Mouse (Mus musculus) heart, postnatal 25 days (tissue): ENCODE measurements around the gene Nfatc3. TPM values are rescaled to one million over a fixed set of nuclear protein-coding genes. Genes with fewer than 3 reads are reported as not detected.

Source experiments
- DNase-seq: peaks from one replicate; pipeline ENCODE4 v3.0.0; 2022; ENCODE audit warnings: low spot score
- intact Hi-C: fragments of 180-260 bp; cut with DNase I; formaldehyde crosslinking; loops from one replicate; pipeline ENCODE4 v1.15.1; 2025
- total RNA-seq, 2 experiments: library from RNA; stranded (reverse); gene quantifications; 2 replicates each; pipeline ENCODE4 v1.2.3; 2021

Gene Nfatc3
- total RNA-seq, 2 experiments from 2014 or later: 19.3 to 21.7 TPM

DNA sequence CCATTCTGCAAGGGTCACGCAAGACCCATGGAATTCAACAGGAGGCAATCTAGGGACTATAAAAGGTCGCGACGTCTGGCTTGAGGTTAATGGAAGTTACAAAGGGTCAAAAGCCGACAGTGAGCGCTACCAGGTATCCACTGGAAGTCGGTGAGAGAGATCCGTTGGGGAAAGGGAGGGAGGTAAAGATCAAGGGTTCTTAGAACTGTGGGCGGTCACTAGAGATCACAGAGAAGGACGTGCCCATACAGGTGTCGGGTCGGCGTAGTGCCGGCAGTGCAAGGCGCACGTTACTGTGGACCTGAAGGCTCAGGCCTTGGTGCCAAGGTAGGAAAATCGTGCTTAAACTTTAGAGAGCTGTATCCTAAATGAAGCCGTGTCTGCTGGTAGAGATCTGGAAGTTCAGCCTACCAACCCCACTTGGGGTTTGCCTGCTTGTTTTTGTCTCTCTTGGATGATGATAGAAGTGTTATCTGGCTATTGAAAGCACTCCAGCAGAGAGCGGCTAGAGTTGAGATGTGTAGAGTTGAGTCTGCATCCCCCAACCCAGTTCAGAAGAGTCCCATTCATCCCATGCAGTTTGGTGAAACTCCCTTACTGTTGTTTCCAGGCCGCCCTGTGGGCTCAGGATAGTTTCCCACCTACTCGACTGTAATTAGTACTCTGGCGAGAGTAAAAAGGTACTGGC is 78.7 kb downstream of the Nfatc3 start:
- intact Hi-C loops: no loop called here
- no peak for DNase-seq

DNA sequence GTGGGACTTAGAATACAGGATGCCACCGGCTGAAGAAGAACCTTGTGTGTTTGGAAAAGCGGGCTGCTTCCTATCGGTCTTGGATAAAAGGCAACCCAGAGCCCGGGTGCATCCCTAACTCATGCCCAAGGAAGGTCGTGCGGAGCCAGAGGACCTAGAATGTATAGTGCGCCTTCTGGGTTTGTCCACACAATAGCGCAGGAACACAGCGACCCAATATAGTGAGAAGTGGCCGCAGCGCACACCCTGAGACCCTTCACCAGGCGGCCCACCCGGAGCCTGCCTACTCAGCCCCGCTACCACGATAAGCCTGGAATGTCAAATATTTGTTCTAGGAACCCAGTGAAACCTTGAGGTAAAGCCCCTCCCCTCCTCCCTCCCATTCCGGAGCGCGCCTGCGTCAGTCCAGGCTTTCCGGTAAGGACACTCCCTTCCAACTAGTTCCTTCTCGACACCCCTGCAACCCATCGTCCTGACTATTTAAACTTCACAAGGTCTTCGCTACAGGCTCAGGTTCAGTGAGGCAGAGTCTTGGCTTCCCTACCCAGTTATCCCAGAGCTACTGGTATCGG is 79.4 kb downstream of the Nfatc3 start:
- intact Hi-C loops: loop anchor here (2.0 kb wide), 1 partner anchor 265 kb away; no protein-coding TSS in a partner anchor

DNA sequence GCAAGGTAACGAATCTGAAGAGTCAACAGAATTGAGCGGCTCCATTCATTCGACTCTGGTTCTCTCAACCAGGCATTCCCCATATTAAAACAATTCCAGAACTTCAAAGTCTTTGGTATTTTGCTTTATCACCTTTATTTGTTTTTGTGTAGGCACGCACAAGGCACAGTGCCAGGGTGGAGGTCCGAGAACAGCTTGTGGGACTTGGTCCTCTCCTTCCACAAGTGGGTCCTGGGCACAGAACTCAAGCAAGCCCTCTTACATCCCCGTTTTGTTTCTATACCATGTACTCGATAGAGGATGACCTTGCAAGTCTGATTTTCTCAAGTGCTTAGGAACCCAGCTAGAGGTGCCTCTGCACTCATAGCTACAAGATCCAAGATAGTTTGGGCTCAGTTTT is 80.0 kb downstream of the Nfatc3 start:
- no peak for DNase-seq
- intact Hi-C loops: loop anchor here (2.0 kb wide), 1 partner anchor 264 kb away; no protein-coding TSS in a partner anchor

More for the DNA sequence above, 79.4 kb downstream of the Nfatc3 start:
- peak; percentile 48 for DNase-seq

DNA sequence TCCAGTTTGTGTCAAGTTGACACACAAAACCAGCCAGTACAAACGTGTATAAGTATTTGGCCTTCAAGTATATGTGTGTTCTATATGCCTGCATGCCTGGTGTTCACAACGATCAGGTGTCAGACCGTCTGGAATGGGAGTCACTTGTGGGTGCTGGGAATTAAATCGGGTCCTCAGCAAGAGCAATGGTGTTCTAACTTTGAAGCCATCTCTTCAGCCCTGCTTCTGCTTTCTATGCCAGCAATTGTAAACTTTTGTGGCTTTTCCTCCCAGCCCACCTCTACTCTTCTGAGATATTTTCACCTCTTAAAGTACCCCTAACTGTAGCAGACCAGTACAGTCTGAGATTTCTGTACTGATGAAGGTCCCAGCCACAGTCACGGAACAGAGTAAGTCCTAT is 81.6 kb downstream of the Nfatc3 start:
- intact Hi-C loops: loop anchor here (1.0 to 5.0 kb wide), 3 partner anchors 59 to 86 kb away; partner anchors contain the start of genes Prmt7 and Slc7a6os
- DNase-seq: no peak

DNA sequence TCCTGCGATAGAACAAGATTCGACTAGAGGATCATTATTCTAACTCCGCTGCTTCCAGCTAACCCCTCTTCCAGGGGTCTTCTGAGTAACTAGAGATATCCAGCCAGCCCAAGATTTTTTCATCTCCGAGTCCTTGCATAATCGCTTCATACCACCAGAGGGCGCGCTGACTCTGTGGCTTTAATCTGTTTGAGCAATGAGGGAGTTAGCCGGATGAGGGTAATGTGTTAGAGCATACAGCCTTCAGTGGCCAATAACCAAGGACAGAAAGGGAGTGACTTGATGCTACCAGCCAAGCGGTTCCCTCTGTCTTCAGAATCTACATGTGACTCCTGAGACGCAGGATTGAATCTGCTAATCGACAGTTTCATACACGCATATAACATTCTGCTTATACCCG is 82.1 kb downstream of the Nfatc3 start:
- peak; percentile 54 for DNase-seq
- intact Hi-C loops: loop anchor here (1.0 to 5.0 kb wide), 3 partner anchors 59 to 86 kb away; partner anchors contain the start of genes Prmt7 and Slc7a6os

DNA sequence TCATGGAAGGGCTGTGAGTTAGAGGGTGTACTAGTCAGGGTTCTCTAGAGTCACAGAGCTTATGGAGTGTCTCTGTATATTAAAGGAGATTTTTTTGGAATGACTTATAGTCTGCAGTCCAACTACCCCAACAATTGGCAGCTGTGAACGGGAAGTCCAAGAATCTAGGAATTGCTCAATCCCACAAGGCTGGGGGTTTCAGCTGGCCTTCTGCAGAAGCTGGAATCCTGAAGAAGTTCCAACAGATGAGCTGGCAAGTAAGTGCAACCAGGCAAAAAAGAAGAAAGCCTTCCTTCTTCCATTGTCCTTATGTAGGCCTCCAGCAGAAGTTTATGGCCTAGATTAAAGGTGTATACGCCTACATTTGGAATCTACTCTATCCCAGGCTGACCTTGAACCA is 86.7 kb downstream of the Nfatc3 start:
- DNase-seq: no peak
- intact Hi-C loops: no loop called here

DNA sequence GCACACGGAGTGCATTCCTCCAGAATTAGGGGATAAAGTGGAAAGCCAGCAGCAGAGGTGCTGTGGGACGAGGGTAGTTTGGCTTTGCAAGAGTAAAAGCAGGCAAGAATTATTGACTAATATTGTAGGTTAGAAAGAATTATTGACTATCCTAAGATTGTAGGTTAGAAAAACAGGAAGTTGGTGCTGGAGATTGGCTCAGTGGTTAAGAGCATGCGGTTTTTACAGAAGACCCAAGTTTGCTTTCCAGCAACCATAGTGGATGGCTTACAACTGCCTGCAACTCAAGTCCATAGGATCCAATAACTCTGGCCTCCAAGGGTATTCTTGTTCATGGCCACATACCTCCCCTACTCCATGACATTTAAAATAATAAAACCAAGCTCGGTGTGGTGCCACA is 87.4 kb downstream of the Nfatc3 start:
- DNase-seq: no peak
- intact Hi-C loops: no loop called here

DNA sequence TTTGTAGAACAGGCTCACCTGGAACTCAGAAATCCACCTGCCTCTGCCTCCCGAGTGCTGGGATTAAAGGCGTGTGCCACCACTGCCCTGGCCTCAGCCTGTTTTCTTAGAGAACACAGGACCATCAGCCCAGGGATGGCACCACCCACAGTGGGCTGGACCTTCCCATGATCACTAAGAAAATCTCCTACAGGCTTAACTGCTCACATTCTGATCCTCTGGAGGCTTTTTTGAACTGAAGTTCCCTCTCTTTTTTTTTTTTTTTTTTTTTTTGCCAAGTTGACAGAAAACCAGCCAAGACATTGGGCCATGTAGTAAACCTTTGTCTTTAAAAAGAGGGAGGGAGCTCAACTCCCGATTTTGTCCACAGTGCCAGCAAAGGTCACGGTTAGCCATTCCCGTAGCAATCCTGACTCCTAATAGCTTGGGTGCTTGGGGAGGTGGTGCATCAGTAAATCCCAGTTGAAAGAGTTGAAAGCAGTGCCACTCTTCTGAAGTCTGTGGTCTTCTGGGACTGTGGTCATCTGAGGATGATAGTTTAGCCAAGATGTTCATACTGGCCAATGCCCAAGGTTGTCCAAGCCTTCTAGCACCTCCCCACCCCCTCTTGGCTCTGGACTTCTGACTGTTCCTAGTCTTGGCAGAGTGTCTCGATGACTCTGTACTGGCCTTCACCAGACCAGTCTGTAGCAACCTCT is 89.4 kb downstream of the Nfatc3 start:
- DNase-seq: no peak
- intact Hi-C loops: no loop called here

DNA sequence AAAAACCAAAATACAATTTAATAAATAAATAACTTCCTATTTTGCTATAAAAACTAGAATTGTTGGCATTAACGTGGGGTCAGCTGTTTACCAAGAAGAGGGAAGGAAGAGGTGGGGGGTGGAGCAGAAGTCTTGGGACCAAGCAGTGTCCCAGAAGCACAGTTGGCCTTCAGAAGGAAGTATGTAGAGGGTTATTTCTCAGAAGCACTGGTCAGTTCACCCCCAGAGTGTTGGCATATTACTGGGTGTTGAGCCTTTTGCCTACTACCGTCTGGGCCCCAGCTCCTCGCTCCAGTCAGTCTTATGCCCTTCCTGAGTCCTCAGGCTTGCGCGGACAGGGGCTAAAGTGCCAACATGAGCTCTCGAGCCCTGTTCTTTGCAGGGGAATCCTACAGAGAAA is 90.4 kb downstream of the Nfatc3 start:
- intact Hi-C loops: no loop called here
- DNase-seq: no peak

DNA sequence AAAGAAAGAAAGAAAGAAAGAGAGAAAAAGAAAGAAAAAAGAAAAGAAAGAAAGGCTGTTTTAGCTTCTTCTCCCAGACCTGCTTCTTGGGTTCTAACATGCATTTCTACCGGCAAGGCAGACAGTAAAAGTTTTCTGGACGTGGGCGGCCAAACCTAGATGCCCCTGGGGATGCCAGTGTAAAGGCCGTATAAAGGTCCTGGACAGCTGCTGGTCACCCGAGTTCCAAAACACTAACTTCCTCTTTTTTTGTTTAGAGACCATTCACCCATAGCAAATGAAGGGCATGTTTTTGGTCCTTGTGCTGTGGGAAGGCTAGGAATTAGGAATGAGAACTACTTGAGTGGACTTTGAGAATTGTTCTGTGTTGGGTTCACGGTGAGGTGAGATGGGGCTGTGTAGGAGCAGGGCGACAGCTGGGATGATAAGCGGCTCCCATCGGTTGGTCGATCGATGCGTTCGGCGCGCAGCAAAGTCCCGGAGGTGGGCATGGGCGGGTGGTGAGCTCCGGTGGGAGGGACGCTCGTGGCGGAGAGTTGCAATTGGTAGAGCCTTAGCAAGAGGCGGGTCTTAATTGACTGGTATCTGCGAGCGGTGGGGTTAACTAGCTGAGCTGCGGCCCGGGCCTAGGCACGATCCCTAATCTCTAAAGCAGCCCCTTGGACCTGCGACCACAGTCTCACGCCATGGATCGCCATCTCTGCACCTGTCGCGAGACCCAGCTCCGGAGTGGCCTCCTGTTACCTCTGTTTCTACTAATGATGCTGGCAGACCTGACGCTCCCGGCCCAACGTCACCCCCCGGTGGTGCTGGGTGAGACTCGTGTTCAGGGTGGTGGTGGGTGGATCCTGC is 91.4 kb downstream of the Nfatc3 start, which contains the start of gene Pla2g15:
TSS of gene Pla2g15 (plus strand) at position 599 of the 852 bp plus-strand sequence.
- intact Hi-C loops: no loop called here

DNA sequence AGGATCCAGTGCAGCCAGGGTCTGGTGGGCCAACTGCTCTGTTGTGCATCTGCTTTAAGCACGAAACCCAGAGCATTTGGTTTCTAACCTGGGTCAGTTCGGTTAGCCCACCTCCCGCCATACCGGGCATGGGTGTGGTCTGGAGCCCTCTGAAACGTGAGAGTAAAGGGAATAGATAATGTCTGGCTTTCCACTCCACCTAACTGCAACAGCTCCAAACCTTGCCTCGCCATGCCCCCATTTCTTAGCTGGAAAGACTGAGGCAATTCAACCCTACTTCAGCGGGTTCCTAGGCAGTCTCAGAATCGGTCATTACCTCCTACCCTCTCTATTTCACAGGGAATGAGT is 92.0 kb downstream of the Nfatc3 start:
- intact Hi-C loops: no loop called here
- DNase-seq: no peak

More for the DNA sequence above, 91.4 kb downstream of the Nfatc3 start, which contains the start of gene Pla2g15:
- peak; percentile 85 for DNase-seq

DNA sequence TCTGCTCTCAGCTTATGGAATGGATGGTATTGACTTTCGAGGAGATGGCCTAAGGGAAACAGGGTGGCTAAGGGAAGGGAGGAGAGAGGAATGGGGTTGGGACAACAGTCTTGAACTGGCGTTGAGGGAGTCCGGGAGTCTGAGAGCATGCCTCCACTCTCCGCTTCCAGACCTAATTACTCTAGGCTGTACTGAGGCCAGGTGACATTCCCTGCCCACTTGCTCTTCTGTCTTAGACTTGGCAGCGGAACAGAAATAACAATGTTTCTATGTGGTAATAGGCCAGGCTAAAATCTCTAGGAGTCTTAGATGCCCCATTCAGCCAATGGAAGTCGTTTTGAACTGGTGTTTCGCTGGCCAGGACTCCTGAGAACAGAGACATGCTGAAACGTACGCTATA is 92.4 kb downstream of the Nfatc3 start:
- no peak for DNase-seq
- intact Hi-C loops: no loop called here

DNA sequence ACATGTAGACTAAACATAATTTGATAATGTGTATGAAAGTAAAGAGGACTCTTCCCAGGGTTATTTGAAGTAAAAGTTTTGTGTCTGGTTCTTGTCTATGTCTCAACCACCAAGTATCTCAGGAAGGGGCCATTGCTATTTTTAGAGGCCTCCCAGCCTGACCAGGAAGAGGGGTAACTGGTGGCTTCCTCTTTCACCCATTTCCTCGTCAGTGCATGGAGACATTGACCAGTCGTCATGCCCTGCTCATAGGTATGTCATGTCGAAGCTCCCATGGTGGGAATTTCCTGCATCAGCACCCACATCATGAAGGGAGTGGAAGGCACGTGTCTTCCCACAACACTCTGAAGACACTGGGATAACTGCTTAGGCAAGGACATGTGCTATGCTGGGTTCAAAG is 94.2 kb downstream of the Nfatc3 start:
- no peak for DNase-seq
- intact Hi-C loops: no loop called here

DNA sequence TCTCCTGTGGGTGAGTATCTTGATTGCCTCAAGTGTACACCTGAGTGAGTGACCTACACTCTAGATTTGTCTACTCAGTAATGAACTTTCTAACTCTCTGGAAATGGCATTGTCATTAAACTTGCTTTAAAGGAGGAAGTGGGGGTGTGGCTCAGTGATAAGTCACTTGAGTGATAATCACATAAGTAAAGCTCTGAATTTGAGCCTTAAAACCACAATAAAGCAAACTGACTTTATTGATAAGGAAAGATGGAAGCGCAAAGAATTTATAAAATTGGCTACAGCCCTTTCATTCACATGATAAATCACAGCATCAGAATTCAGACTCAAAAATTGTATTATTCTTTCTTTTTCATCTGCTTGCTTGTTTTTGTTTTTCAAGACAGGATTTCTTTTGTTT is 98.8 kb downstream of the Nfatc3 start:
- intact Hi-C loops: no loop called here

DNA sequence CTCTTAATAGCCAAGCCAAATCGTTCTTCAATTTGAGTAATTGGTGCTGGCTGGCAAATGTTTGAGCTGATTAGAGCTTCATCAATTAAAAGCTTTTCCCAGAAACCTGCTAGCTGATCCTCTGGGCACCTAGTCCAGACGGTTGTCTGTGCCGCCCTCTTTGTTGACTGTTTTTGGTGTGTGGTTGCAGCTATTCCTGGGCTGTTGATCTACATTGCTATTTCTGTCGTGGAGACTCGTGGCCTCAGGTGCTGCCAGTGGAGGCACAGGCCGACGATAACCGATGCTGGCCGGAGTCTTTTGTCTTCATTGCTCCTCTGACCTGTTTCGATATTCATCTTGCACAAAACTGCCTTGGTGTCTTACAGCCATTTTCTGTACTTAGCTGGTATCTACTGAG is 99.7 kb downstream of the Nfatc3 start:
- intact Hi-C loops: no loop called here
- no peak for DNase-seq

More for the DNA sequence above, 98.8 kb downstream of the Nfatc3 start:
- DNase-seq: no peak

DNA sequence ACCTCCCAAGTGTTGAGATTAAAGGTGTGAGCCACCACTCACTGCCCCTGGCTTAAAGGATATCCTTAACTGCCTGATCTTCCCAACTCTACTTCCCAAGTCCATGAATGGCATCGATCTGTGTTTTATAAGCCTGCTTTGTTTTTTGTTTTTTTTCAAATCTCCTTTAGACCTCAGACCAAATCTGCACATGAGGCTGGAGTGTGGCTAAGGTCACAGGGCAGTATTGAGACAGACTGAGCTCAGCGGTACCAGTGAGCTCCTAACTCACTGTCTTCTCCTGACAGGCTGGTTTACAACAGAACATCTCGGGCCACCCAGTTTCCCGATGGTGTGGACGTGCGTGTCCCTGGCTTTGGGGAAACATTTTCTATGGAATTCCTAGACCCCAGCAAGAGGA is 101.2 kb downstream of the Nfatc3 start:
- intact Hi-C loops: loop anchor here (5.0 kb wide), 1 partner anchor 37 kb away; no protein-coding TSS in a partner anchor
- no peak for DNase-seq

DNA sequence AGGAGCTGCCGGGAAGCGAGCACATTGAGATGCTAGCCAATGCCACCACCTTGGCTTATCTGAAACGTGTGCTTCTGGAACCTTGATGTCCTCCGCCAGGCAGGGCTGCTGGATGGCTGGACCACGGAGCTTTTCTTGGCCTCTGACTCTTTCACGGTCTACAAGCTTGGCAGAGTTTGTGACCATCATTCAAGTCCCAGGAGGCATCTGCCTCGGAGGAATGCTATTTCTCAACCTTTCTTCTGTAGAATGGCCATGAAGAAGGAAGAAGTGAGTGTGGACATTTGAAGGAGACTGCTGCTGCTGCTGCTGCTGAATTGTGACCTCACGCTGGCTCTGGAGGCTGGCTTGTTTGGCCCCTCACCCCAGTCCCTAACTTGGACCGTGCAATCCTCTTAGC is 104.6 kb downstream of the Nfatc3 start:
- intact Hi-C loops: loop anchor here (5.0 kb wide), 1 partner anchor 34 kb away; no protein-coding TSS in a partner anchor
- no peak for DNase-seq

DNA sequence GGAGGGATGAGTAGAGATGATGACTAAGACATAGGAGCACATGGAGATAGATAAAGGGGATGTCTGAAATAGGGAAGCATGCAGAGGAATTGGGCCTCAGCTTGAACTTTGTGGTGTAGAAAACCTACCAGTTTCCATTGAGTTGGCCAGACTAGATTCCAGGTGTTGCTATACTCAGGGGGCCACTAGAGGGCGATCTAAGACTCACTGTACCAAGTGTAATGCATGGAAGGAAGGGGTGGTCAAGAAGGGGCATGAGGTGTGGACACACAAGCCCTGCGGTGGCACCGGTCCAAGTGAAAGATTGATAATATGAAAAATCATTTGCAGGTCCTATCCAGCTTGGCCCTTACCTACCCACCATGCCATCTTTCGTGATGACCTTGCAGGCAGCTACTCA is 106.8 kb downstream of the Nfatc3 start:
- intact Hi-C loops: no loop called here
- peak; percentile 25 for DNase-seq

DNA sequence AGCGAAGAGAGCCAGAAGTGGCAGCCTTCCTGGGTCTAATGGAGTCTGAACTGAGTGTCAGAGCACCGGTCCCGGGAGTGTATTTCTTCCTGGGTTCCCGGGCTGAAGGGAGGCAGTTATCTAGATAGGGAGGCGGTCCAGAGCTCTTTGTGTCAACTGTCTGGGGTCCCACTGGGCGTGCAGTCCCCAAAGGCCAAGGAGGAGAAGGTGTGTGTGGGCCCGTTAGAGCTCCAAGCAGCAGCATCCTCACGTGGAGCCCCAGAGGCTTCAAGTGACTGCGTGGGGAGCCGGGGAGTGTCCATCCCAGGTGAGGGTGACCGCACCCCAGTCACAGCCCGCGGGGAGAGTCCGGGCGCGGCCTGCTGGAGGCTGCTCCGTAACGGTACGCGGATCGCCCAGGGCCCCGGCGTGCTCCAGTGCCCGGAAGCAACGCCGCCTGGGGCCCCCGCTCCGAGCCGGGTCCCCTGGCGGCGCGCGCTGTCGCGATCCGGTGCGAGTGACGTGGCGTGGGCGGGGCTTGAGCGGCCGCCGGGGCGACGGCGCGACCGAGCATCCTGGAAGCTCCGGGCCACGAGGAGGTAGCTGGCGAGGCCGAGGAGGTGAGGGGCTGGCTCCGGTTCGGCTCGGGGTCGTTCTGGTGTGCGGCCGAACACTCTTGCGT is 109.8 kb downstream of the Nfatc3 start, which contains the start of gene Slc7a6:
TSS of gene Slc7a6 (plus strand) at position 502 of the 661 bp plus-strand sequence.
- intact Hi-C loops: no loop called here
- peak; percentile 76 for DNase-seq
